Mouse (Mus musculus) MEL (cell line): ENCODE results near the gene Ahcyl1. TPM values are rescaled to one million over a fixed set of nuclear protein-coding genes. Genes with fewer than 3 reads are reported as not detected.

ENCODE experiments used
- DNase-seq: peaks from one replicate; pipeline ENCODE4 v3.0.0; 2011; ENCODE audit warnings: low read depth, low spot score
- H3K27ac ChIP-seq: 2 replicates; pipeline ENCODE4 v1.5.1; 2012; ENCODE audit warnings: low read depth, mild to moderate bottlenecking, control low read depth, low read length, moderate library complexity; ENCODE audit not compliant: control insufficient read depth
- H3K27me3 ChIP-seq, 2 experiments: fragments of 150-350 bp in 1 of 2; sonication (generic) in 1 of 2; 2 replicates each; pipeline ENCODE4 v1.6.1; 2012; ENCODE audit warnings: low read length in 2 of 2, mild to moderate bottlenecking in 2 of 2, improper control_type of control experiment in 1 of 2, moderate library complexity in 1 of 2; ENCODE audit not compliant: insufficient read depth in 2 of 2, control insufficient read depth in 1 of 2
- H3K36me3 ChIP-seq, 2 experiments: 2 replicates each; pipeline ENCODE4 v1.6.1; 2012 to 2014; ENCODE audit warnings: low read length in 2 of 2, improper control_type of control experiment in 1 of 2, inconsistent platforms in 1 of 2, mild to moderate bottlenecking in 1 of 2; ENCODE audit not compliant: insufficient read depth in 2 of 2, control insufficient read depth in 1 of 2
- H3K4me1 ChIP-seq, 2 experiments: fragments of 150-350 bp in 1 of 2; sonication (generic) in 1 of 2; 2 replicates each; pipeline ENCODE4 v1.6.1; 2012; ENCODE audit warnings: low read length in 2 of 2, improper control_type of control experiment in 1 of 2, mild to moderate bottlenecking in 1 of 2; ENCODE audit not compliant: insufficient read depth in 2 of 2, control insufficient read depth in 1 of 2
- H3K4me3 ChIP-seq, 2 experiments: fragments of 150-350 bp in 1 of 2; sonication (generic) in 1 of 2; 2 replicates each; pipeline ENCODE4 v1.5.1; 2012; ENCODE audit warnings: low read depth in 2 of 2, low read length in 2 of 2, mild to moderate bottlenecking in 2 of 2, moderate library complexity in 2 of 2, control low read depth in 1 of 2, improper control_type of control experiment in 1 of 2; ENCODE audit not compliant: control insufficient read depth in 1 of 2, insufficient read depth in 1 of 2
- H3K79me2 ChIP-seq: 2 replicates; pipeline ENCODE4 v1.6.1; 2012; ENCODE audit warnings: mild to moderate bottlenecking, low read length, moderate library complexity; ENCODE audit not compliant: control insufficient read depth, poor library complexity, insufficient read depth
- H3K9ac ChIP-seq: 2 replicates; pipeline ENCODE4 v1.6.1; 2012; ENCODE audit warnings: low read depth, mild to moderate bottlenecking, control low read depth, low read length, moderate library complexity; ENCODE audit not compliant: control insufficient read depth, poor library complexity, severe bottlenecking
- H3K9me3 ChIP-seq: fragments of 150-350 bp; sonication (generic); replicated peaks from 2 replicates; pipeline ENCODE4 v1.6.1; 2012; ENCODE audit warnings: mild to moderate bottlenecking, low read length, improper control_type of control experiment, moderate library complexity; ENCODE audit not compliant: insufficient read depth
- CHD1 ChIP-seq: IDR thresholded peaks from 2 replicates; pipeline ENCODE4 v1.6.1; 2012; ENCODE audit warnings: low read depth, mild to moderate bottlenecking, inconsistent platforms, low read length, improper control_type of control experiment
- CTCF ChIP-seq, 3 experiments: IDR thresholded peaks in 2 of 3; conservative IDR thresholded peaks in 1 of 3; 2 replicates each; pipeline ENCODE4 v1.5.1; 2011 to 2012; ENCODE audit warnings: low read length in 3 of 3, low read depth in 2 of 3, mild to moderate bottlenecking in 2 of 3, improper control_type of control experiment in 1 of 3, inconsistent platforms in 1 of 3, mixed read lengths in 1 of 3, moderate library complexity in 1 of 3; ENCODE audit not compliant: control insufficient read depth in 1 of 3, insufficient read depth in 1 of 3, poor library complexity in 1 of 3, severe bottlenecking in 1 of 3
- E2F4 ChIP-seq: IDR thresholded peaks from 2 replicates; pipeline ENCODE4 v1.6.1; 2011; ENCODE audit warnings: low read depth, low read length, improper control_type of control experiment, borderline replicate concordance
- ELF1 ChIP-seq: IDR thresholded peaks from 2 replicates; pipeline ENCODE4 v1.6.1; 2014; ENCODE audit warnings: low read depth, mild to moderate bottlenecking, inconsistent platforms, low read length, improper control_type of control experiment, moderate library complexity
- GATA1 ChIP-seq: IDR thresholded peaks from 2 replicates; pipeline ENCODE4 v1.6.1; 2011; ENCODE audit warnings: low read depth, low read length, improper control_type of control experiment
- KAT2A ChIP-seq: conservative IDR thresholded peaks from 2 replicates; pipeline ENCODE4 v1.6.1; 2012; ENCODE audit warnings: low read depth, low read length, improper control_type of control experiment, inconsistent platforms
- MAX ChIP-seq: IDR thresholded peaks from 2 replicates; pipeline ENCODE4 v1.6.1; 2011; ENCODE audit warnings: low read length, improper control_type of control experiment
- MAZ ChIP-seq: IDR thresholded peaks from 2 replicates; pipeline ENCODE4 v1.6.1; 2012; ENCODE audit warnings: low read depth, mild to moderate bottlenecking, inconsistent platforms, low read length, improper control_type of control experiment
- MEF2A ChIP-seq: IDR thresholded peaks from 2 replicates; pipeline ENCODE4 v1.6.1; 2014; ENCODE audit warnings: low read depth, mild to moderate bottlenecking, inconsistent platforms, low read length, improper control_type of control experiment; ENCODE audit not compliant: poor library complexity, insufficient replicate concordance, severe bottlenecking; ENCODE audit errors: extremely low read depth
- MXI1 ChIP-seq: IDR thresholded peaks from 2 replicates; pipeline ENCODE4 v1.6.1; 2011; ENCODE audit warnings: mild to moderate bottlenecking, low read depth, low read length, improper control_type of control experiment
- NELFE ChIP-seq: IDR thresholded peaks from 2 replicates; pipeline ENCODE4 v1.6.1; 2011; ENCODE audit warnings: low read depth, low read length, improper control_type of control experiment
- POLR2A ChIP-seq, 2 experiments: IDR thresholded peaks; 2 replicates each; pipeline ENCODE4 v1.6.1; 2011 to 2012; ENCODE audit warnings: low read length in 2 of 2, mild to moderate bottlenecking in 2 of 2, control low read depth in 1 of 2, improper control_type of control experiment in 1 of 2, low read depth in 1 of 2, moderate library complexity in 1 of 2; ENCODE audit not compliant: control insufficient read depth in 1 of 2, insufficient read depth in 1 of 2, poor library complexity in 1 of 2
- POLR2AphosphoS5 ChIP-seq: IDR thresholded peaks from 2 replicates; pipeline ENCODE4 v1.6.1; 2012; ENCODE audit warnings: low read depth, borderline replicate concordance, mild to moderate bottlenecking, inconsistent platforms, low read length, moderate library complexity, mixed read lengths
- RAD21 ChIP-seq: IDR thresholded peaks from 2 replicates; pipeline ENCODE4 v1.6.1; 2011; ENCODE audit warnings: mild to moderate bottlenecking, low read depth, low read length, improper control_type of control experiment
- SIN3A ChIP-seq: IDR thresholded peaks from 2 replicates; pipeline ENCODE4 v1.6.1; 2012; ENCODE audit warnings: low read length, improper control_type of control experiment, inconsistent platforms
- TAL1 ChIP-seq: IDR thresholded peaks from 2 replicates; pipeline ENCODE4 v1.6.1; 2012; ENCODE audit warnings: mild to moderate bottlenecking, inconsistent platforms, low read length, moderate library complexity, mixed read lengths
- TCF12 ChIP-seq: IDR thresholded peaks from 2 replicates; pipeline ENCODE4 v1.6.1; 2014; ENCODE audit warnings: low read depth, mild to moderate bottlenecking, inconsistent platforms, low read length, improper control_type of control experiment, moderate library complexity
- USF1 ChIP-seq: IDR thresholded peaks from 2 replicates; pipeline ENCODE4 v1.6.1; 2014; ENCODE audit warnings: low read depth, mild to moderate bottlenecking, inconsistent platforms, low read length, improper control_type of control experiment, moderate library complexity
- ZC3H11A ChIP-seq: IDR thresholded peaks from 2 replicates; pipeline ENCODE4 v1.6.1; 2012; ENCODE audit warnings: low read depth, mild to moderate bottlenecking, inconsistent platforms, low read length, improper control_type of control experiment
- polyA plus RNA-seq, 2 experiments: library from polyadenylated mRNA; stranded (reverse) in 1 of 2; unstranded in 1 of 2; fragments of >175 nt in 1 of 2; fragments of >200 nt in 1 of 2; gene quantifications; 2 replicates each; pipeline versions ENCODE4 v1.2.1 to v1.2.4; 2012; ENCODE audit warnings: low replicate concordance in 2 of 2, low read depth in 1 of 2; ENCODE audit not compliant: insufficient read length in 2 of 2, insufficient read depth in 1 of 2, missing spikeins in 1 of 2
- total RNA-seq: library from RNA; depleted of rRNA; stranded (reverse); fragments of 300-350 nt; gene quantifications from 2 replicates; pipeline ENCODE4 v1.2.3, GENCODE M21; 2012

Gene Ahcyl1
- total and polyA plus RNA-seq, 3 experiments, result 28.0 to 105 (median 104) TPM

- TF ChIP-seq MXI1 (no peak), RAD21 (no peak), USF1 (no peak), CTCF (IDR thresholded peaks at IDR 0.05 in 2 of 3, conservative IDR thresholded peaks at IDR 0.05 in 1 of 3; ENCODE audit: control insufficient read depth in 1 of 3, insufficient read depth in 1 of 3, low read depth in 2 of 3, low read length in 3 of 3, poor library complexity in 1 of 3, severe bottlenecking in 1 of 3) (no peak), ELF1 (no peak), TAL1 (no peak), ZC3H11A (no peak), E2F4 (no peak), POLR2AphosphoS5 (no peak), MEF2A (no peak), MAX (no peak), TCF12 (no peak), CHD1 (no peak), NELFE (no peak), MAZ (no peak)
- Histone ChIP-seq H3K36me3 (no peaks in the 10 kb centered on the region), H3K9me3 (no peaks in the 10 kb centered on the region), H3K79me2 (no peaks in the 10 kb centered on the region), H3K9ac (no peak overlapping the region), H3K27ac (no peak overlapping the region), H3K27me3 (peaks cover 18 to 40% of the 10 kb centered on the region in 2 experiments), H3K4me3 (no peak overlapping the region), H3K4me1 (no peaks in the 10 kb centered on the region)
- no peak for DNase-seq
Observed at GRCm38 (mm10) chr3:107714276-107714933, 18.0 kb upstream of the Ahcyl1 start.

- Histone ChIP-seq H3K27me3 (peaks cover 21 to 26% of the 10 kb centered on the region in 2 experiments), H3K27ac (no peak overlapping the region), H3K79me2 (no peaks in the 10 kb centered on the region), H3K9ac (no peak overlapping the region), H3K9me3 (no peaks in the 10 kb centered on the region), H3K36me3 (no peaks in the 10 kb centered on the region), H3K4me1 (0 out of 4 replicates have a peak, but pooled peaks cover 0 to 2% of the 10 kb centered on the region in 2 experiments), H3K4me3 (no peak overlapping the region)
- TF ChIP-seq RAD21, result no peak
- TF ChIP-seq KAT2A, result no peak
- no peak for TF ChIP-seq GATA1
- no peak for TF ChIP-seq ELF1
- TF ChIP-seq TAL1, result no peak
- no peak for TF ChIP-seq E2F4
- no peak for TF ChIP-seq POLR2A (IDR thresholded peaks at IDR 0.05; ENCODE audit: control insufficient read depth in 1 of 2, insufficient read depth in 1 of 2, low read depth in 1 of 2, low read length in 2 of 2, poor library complexity in 1 of 2)
- no peak for TF ChIP-seq SIN3A
- no peak for DNase-seq
Observed at GRCm38 (mm10) chr3:107712081-107712480, 15.7 kb upstream of the Ahcyl1 start.
